Mouse (Mus musculus) hindbrain, embryonic 11.5 days (tissue): ENCODE results near the gene Pde6d. TPM values are rescaled to one million over a fixed set of nuclear protein-coding genes. Genes with fewer than 3 reads are reported as not detected.
A peak's percentile ranks its signal among the peaks of the same experiment; 100 is the strongest.

Source experiments
- ATAC-seq: fragments of 200-750 bp; cut with Nextera tagmentation; 2 replicates; pipeline ENCODE4 v1.8.0; 2017; ENCODE audit warnings: mild to moderate bottlenecking, moderate TSS enrichment, moderate library complexity; ENCODE audit not compliant: low FRiP score
- DNase-seq: peaks from one replicate; pipeline ENCODE4 v3.0.0-alpha.2; 2015; ENCODE audit warnings: low spot score
- H3K27ac ChIP-seq: fragments of 300-500 bp; sonication (generic); 2 replicates; pipeline ENCODE4 v1.5.1; 2014; ENCODE audit warnings: mild to moderate bottlenecking, low read depth, low read length
- H3K27me3 ChIP-seq: fragments of 300-500 bp; sonication (generic); 2 replicates; pipeline ENCODE4 v1.6.1; 2014; ENCODE audit warnings: mild to moderate bottlenecking, low read length, moderate library complexity, mixed read lengths; ENCODE audit not compliant: control insufficient read depth, insufficient read depth
- H3K36me3 ChIP-seq: fragments of 300-500 bp; sonication (generic); 2 replicates; pipeline ENCODE4 v1.6.1; 2014; ENCODE audit warnings: mild to moderate bottlenecking, low read length, moderate library complexity, mixed read lengths; ENCODE audit not compliant: control insufficient read depth, insufficient read depth
- H3K4me1 ChIP-seq: fragments of 300-500 bp; sonication (generic); replicated peaks from 2 replicates; pipeline ENCODE4 v1.6.1; 2014; ENCODE audit warnings: low read length, mixed read lengths; ENCODE audit not compliant: control insufficient read depth, insufficient read depth
- H3K4me2 ChIP-seq: fragments of 300-500 bp; sonication (generic); replicated peaks from 2 replicates; pipeline ENCODE4 v1.6.1; 2014; ENCODE audit warnings: mild to moderate bottlenecking, low read depth, low read length
- H3K4me3 ChIP-seq: fragments of 300-500 bp; sonication (generic); 2 replicates; pipeline ENCODE4 v1.5.1; 2014; ENCODE audit warnings: low read depth, low read length
- H3K9ac ChIP-seq: fragments of 300-500 bp; sonication (generic); 2 replicates; pipeline ENCODE4 v1.6.1; 2014; ENCODE audit warnings: low read depth, low read length
- H3K9me3 ChIP-seq: fragments of 300-500 bp; sonication (generic); 2 replicates; pipeline ENCODE4 v1.6.1; 2016; ENCODE audit warnings: low read length; ENCODE audit not compliant: control insufficient read depth
- WGBS: fragments of 180-500 bp; shearing (Covaris S2); extraction: QIAGEN DNeasy Blood & Tissue Kit; methylation state at CpG from one replicate; pipeline ENCODE4 v1.1.7; 2014; 5-methylcytosine and 5-hydroxymethylcytosine counted together
- polyA plus RNA-seq: library from polyadenylated mRNA; unstranded; fragments of >200 nt; fragmentation: Nextera tagmentation; extraction: Ambion mirVana; gene quantifications from 2 replicates; pipeline ENCODE4 v1.2.1, GENCODE M21; 2014

The Pde6d gene
- polyA plus RNA-seq, 1 experiment from 2014 or later, result 96.0 TPM

DNA sequence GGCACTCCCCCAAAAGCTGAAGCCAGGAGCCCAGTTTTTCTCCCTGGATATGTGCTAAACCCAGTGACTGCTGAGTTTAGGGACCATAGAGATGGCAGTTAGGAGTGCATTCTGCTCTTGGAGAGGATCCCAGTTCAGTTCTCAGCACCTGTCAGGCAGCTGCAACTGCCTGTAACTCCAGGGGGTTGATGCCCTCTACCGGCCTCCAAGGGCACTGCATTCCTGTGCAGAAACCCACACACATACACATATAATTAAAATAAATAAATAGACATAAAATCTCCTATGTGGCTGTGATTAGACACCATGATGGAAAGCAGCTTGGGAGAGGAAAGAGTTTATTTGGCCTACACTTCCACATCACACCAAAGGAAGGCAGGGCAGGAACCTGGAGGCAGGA lies 29.7 kb upstream of the Pde6d start:
- H3K9me3 ChIP-seq, result no peaks in the 10 kb centered on the region
- no peaks in the 10 kb centered on the region for H3K27me3 ChIP-seq
- no peak overlapping the region for H3K27ac ChIP-seq
- H3K36me3 ChIP-seq, result no peaks in the 10 kb centered on the region; the same call in 1 of the 2 replicates
- no peaks in the 10 kb centered on the region for H3K4me1 ChIP-seq
- H3K4me2 ChIP-seq, result no peak overlapping the region
- no peak overlapping the region for H3K9ac ChIP-seq
- ATAC-seq, result no peak
- no peak overlapping the region for H3K4me3 ChIP-seq
- no peak for DNase-seq
- 65% methylated on average over 1 of the region's 1 CpGs for WGBS

DNA sequence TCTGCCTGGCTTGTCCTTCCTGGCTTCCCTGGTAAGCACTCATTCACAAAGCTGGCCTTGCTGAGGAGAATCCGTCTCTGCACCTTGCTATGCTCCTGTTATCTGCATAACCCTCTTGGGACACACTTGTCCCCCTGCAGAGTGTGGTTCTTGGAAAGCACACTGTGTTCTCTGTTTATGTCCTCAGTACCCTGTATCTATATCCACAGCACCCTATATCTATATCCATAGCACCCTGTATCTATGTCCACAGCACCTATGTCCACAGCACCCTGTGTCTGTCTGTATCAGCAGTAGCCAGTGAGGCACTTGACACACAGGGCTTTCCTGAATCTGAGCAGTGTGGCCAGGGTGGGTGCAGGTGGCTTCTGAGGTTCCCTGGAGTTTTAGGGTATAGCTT lies 28.5 kb upstream of the Pde6d start:
- no peaks in the 10 kb centered on the region for H3K9me3 ChIP-seq
- H3K9ac ChIP-seq, result no peak overlapping the region
- H3K4me3 ChIP-seq, result no peak overlapping the region
- no peaks in the 10 kb centered on the region for H3K4me1 ChIP-seq
- no peaks in the 10 kb centered on the region for H3K27me3 ChIP-seq
- no peak for DNase-seq
- no peak overlapping the region for H3K4me2 ChIP-seq
- H3K27ac ChIP-seq, result no peak overlapping the region
- no peak for ATAC-seq
- no peaks in the 10 kb centered on the region; the same call in 1 of the 2 replicates for H3K36me3 ChIP-seq
- WGBS, result 95% methylated on average over 1 of the region's 1 CpGs

DNA sequence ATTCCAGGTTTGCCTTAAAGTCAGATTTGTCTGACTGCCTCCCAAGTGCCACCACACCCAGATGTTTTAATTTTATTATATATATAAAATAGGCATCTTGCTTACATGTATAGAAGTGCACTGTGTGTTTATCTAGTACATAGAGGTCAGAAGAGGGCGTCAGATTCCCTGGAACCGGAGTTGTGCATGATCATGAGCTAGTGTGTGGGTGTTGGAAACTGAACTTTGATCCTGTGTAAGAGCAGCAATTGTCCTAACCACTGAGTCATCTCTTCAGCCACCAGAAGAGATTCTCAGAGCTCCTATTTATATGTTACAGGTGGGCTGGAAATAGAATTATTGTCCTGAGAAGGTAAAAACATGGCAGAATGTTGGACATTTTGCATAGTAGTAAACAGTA lies 17.7 kb upstream of the Pde6d start:
- no peaks in the 10 kb centered on the region for H3K27me3 ChIP-seq
- no peaks in the 10 kb centered on the region for H3K9me3 ChIP-seq
- H3K9ac ChIP-seq, result no peak overlapping the region
- ATAC-seq, result no peak
- H3K4me3 ChIP-seq, result no peak overlapping the region
- no peak overlapping the region for H3K27ac ChIP-seq
- peaks cover 8% of the 10 kb centered on the region; the same call in 1 of the 2 replicates for H3K36me3 ChIP-seq
- 92% methylated on average over 2 of the region's 2 CpGs for WGBS
- no peak for DNase-seq
- H3K4me1 ChIP-seq, result no peaks in the 10 kb centered on the region
- H3K4me2 ChIP-seq, result no peak overlapping the region

DNA sequence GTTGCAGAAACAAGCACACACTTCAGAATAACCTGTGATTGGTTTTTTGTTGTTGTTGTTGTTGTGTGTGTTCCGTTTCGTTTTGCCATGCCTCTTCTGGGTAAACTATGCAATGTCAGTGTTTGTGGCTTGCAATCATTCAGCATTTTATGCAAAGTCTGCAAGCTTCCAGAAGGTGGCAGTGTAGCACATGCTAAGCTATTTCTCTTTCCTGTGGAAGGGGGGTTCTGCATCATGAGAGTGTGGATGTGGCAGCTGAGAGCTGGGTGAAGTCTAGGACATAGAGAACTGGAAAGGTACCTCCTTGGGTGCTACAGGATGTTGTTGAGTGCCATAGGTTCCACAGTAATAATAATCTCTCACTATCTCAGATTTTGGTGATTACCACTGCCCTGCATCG lies 16.1 kb upstream of the Pde6d start:
- H3K27ac ChIP-seq, result no peak overlapping the region
- peaks cover 8% of the 10 kb centered on the region; the same call in 1 of the 2 replicates for H3K36me3 ChIP-seq
- no peaks in the 10 kb centered on the region for H3K27me3 ChIP-seq
- DNase-seq, result peak; percentile 54
- H3K4me2 ChIP-seq, result no peak overlapping the region
- no peaks in the 10 kb centered on the region for H3K9me3 ChIP-seq
- H3K4me3 ChIP-seq, result no peak overlapping the region
- H3K9ac ChIP-seq, result no peak overlapping the region
- WGBS, result 83% methylated on average over 3 of the region's 3 CpGs
- H3K4me1 ChIP-seq, result no peaks in the 10 kb centered on the region
- ATAC-seq, result no peak

DNA sequence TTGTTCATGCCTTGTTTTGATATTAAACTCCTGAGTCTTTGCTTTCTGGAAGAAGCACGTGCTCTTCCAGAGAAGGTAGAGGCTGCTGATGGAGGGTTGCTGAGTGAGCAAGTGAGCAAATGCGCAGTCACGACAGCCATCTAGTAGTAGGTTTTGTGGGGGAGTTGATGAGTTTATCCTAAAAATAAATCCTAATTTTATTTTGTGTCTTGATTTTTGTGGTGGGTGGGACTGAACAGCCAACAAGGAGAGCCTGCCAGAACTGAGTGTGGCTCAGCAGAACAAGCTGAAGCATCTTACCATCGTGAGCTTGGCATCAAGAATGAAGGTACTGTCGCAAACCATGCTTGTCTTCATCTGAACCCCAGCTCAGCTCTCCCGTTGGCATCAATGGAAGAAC lies 14.1 kb upstream of the Pde6d start:
- H3K36me3 ChIP-seq, result peaks cover 5% of the 10 kb centered on the region; the same call in 1 of the 2 replicates
- DNase-seq, result no peak
- no peak overlapping the region for H3K27ac ChIP-seq
- H3K9ac ChIP-seq, result no peak overlapping the region
- WGBS, result 91% methylated on average over 6 of the region's 6 CpGs
- no peak for ATAC-seq
- no peak overlapping the region for H3K4me2 ChIP-seq
- H3K9me3 ChIP-seq, result no peaks in the 10 kb centered on the region
- no peaks in the 10 kb centered on the region for H3K27me3 ChIP-seq
- H3K4me1 ChIP-seq, result no peaks in the 10 kb centered on the region
- H3K4me3 ChIP-seq, result no peak overlapping the region

DNA sequence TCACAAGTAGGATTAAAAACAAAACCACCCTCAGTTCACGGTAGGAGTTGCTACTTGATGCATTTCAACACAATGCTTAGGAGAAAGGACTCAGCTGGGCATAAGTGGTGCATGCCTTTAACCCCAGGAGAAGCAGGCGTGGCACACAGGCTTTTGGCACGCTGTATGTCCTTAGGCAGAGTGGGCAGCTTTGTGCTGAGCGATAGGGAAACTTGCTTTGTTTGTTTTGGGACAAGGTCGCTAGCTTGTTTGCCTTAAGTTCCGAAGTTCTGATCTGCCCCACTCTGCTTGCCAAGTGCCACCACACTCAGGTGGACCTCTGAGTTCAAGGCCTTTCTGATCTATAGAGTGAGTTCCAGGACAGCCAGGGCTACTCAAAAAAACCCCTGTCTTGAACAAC lies 12.9 kb upstream of the Pde6d start:
- H3K27me3 ChIP-seq, result no peaks in the 10 kb centered on the region
- H3K27ac ChIP-seq, result no peak overlapping the region
- ATAC-seq (no peak), DNase-seq (no peak)
- no peak overlapping the region for H3K9ac ChIP-seq
- H3K36me3 ChIP-seq, result peaks cover 2% of the 10 kb centered on the region; the same call in 1 of the 2 replicates
- no peaks in the 10 kb centered on the region for H3K9me3 ChIP-seq
- no peak overlapping the region for H3K4me2 ChIP-seq
- H3K4me1 ChIP-seq, result no peaks in the 10 kb centered on the region
- WGBS, result 93% methylated on average over 6 of the region's 6 CpGs
- H3K4me3 ChIP-seq, result no peak overlapping the region

DNA sequence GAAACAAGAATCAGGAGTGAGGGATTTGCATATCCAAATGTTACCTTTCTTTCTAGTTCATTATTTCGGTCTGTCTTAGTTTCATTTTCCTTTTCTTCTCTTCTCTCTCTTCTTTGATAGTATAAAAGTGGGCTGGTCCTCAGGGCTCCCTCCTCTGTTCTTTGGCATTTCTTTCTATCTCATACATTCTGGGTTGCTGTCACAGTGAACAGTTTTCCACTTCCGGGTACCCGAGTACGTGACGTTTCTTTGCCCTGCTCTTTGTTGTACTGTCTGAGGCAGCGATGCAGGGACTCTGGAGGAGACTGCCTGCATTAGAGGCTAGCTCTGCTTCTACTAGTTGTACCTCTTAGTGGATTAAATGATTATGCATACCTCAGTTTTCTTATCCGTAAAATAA lies 12.1 kb upstream of the Pde6d start:
- Histone ChIP-seq H3K36me3 (peaks cover 2% of the 10 kb centered on the region; the same call in 1 of the 2 replicates), H3K9ac (no peak overlapping the region), H3K27ac (no peak overlapping the region), H3K27me3 (no peaks in the 10 kb centered on the region), H3K4me1 (no peaks in the 10 kb centered on the region), H3K4me3 (no peak overlapping the region), H3K9me3 (no peaks in the 10 kb centered on the region), H3K4me2 (no peak overlapping the region)
- ATAC-seq (no peak), DNase-seq (no peak)
- 92% methylated on average over 7 of the region's 7 CpGs for WGBS

DNA sequence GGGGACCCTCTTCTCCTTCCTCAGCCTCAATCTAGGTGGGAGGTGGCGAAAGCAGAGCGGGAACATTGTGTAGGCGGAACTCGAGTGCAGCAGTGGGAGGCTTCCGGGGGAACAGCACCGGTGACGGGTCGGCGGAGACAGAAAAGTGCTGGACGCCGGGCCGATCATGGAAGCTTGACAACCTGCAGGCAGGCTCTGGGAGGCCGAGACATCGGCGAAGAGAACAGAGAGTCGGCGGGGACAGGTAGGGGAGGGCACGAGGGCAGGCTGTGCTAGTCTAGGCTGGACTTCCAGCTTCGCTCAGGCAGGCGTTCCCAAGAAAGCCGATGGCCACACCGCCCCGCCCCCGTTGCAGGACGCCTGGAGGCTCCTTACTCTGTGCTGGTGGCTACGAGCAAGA lies 4.6 kb upstream of the Pde6d start:
- Histone ChIP-seq H3K4me1 (no peaks in the 10 kb centered on the region), H3K9me3 (no peaks in the 10 kb centered on the region), H3K4me2 (peak overlapping the region; percentile 72), H3K4me3 (peak overlapping the region; percentile 90), H3K27ac (0 out of 2 replicates have a peak overlapping the region, but pooled peaks have one; percentile 4), H3K36me3 (no peaks in the 10 kb centered on the region), H3K9ac (peak overlapping the region; percentile 84), H3K27me3 (no peaks in the 10 kb centered on the region)
- DNase-seq (peak; percentile 86), ATAC-seq (peak; percentile 26; the same call in 1 of the 2 replicates)
- WGBS, result 1% methylated on average over 26 of the region's 26 CpGs

DNA sequence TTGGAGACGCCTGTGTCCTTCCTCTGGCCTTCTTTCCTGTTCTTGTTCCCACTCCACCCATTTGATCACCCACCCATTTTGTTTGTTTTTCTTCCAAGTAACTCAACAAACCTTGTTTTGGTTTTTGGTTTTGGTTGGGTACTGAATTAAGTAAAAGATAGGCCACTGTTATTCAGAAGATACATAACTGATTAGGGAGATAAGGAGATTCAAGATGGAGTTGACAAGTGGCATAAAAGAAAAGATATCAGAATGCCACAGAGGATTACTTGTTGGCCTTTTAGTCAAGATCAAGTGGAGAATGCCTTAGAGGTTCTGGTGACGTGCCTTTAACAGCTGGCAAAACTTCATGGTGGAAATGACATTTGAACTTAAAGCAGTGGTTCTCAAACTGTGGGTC lies 1.3 kb upstream of the Pde6d start:
- Histone ChIP-seq H3K27ac (no peak overlapping the region), H3K4me3 (no peak overlapping the region), H3K9me3 (no peaks in the 10 kb centered on the region), H3K36me3 (no peaks in the 10 kb centered on the region), H3K27me3 (no peaks in the 10 kb centered on the region), H3K4me1 (no peaks in the 10 kb centered on the region; the same call in 1 of the 2 replicates), H3K4me2 (no peak overlapping the region), H3K9ac (no peak overlapping the region)
- ATAC-seq, result no peak
- WGBS, result 77% methylated on average over 2 of the region's 2 CpGs
- no peak for DNase-seq
